Mouse (Mus musculus) hindbrain, postnatal 0 days (tissue): ENCODE results near the gene Cpsf4l. TPM values are rescaled to one million over a fixed set of nuclear protein-coding genes. Genes with fewer than 3 reads are reported as not detected.

ENCODE experiments used
- ATAC-seq: fragments of 200-750 bp; cut with Nextera tagmentation; 2 replicates; pipeline ENCODE4 v1.8.0; 2017; ENCODE audit warnings: mild to moderate bottlenecking, moderate TSS enrichment, moderate library complexity
- DNase-seq: peaks from one replicate; pipeline ENCODE4 v3.0.0-alpha.2; 2015; ENCODE audit warnings: low spot score
- H3K27ac ChIP-seq: fragments of 300-500 bp; sonication (generic); 2 replicates; pipeline ENCODE4 v1.5.1; 2014; ENCODE audit warnings: mild to moderate bottlenecking
- H3K27me3 ChIP-seq: fragments of 300-500 bp; sonication (generic); 2 replicates; pipeline ENCODE4 v1.6.1; 2014; ENCODE audit warnings: low read length, mixed read lengths; ENCODE audit not compliant: insufficient read depth
- H3K36me3 ChIP-seq: fragments of 300-500 bp; sonication (generic); 2 replicates; pipeline ENCODE4 v1.6.1; 2014; ENCODE audit warnings: low read length, mixed read lengths; ENCODE audit not compliant: insufficient read depth
- H3K4me1 ChIP-seq: fragments of 300-500 bp; sonication (generic); 2 replicates; pipeline ENCODE4 v1.6.1; 2014; ENCODE audit warnings: antibody characterized with exemption, low read length, mixed read lengths; ENCODE audit not compliant: insufficient read depth
- H3K4me2 ChIP-seq: fragments of 300-500 bp; sonication (generic); 2 replicates; pipeline ENCODE4 v1.6.1; 2014; ENCODE audit warnings: low read depth, mild to moderate bottlenecking, low read length, moderate library complexity, mixed read lengths
- H3K4me3 ChIP-seq: fragments of 300-500 bp; sonication (generic); 2 replicates; pipeline ENCODE4 v1.5.1; 2014; ENCODE audit warnings: low read length
- H3K9ac ChIP-seq: fragments of 300-500 bp; sonication (generic); replicated peaks from 2 replicates; pipeline ENCODE4 v1.6.1; 2014; ENCODE audit warnings: mild to moderate bottlenecking, low read length, moderate library complexity, mixed read lengths
- H3K9me3 ChIP-seq: fragments of 300-500 bp; sonication (generic); 2 replicates; pipeline ENCODE4 v1.6.1; 2016; ENCODE audit warnings: low read length, mixed read lengths
- CTCF ChIP-seq: IDR thresholded peaks from 2 replicates; pipeline ENCODE4 v1.5.1; 2016; ENCODE audit warnings: antibody characterized with exemption, control low read depth, low read depth
- WGBS: fragments of 180-500 bp; shearing (Covaris S2); extraction: QIAGEN DNeasy Blood & Tissue Kit; methylation state at CpG from one replicate; pipeline ENCODE4 v1.1.7; 2014; 5-methylcytosine and 5-hydroxymethylcytosine counted together
- polyA plus RNA-seq: library from polyadenylated mRNA; unstranded; fragments of >200 nt; fragmentation: Nextera tagmentation; extraction: Ambion mirVana; gene quantifications from 2 replicates; pipeline ENCODE4 v1.2.1, GENCODE M21; 2015
- total RNA-seq: library from RNA; depleted of rRNA; stranded (reverse); fragments of >200 nt; gene quantifications from 2 replicates; pipeline ENCODE4 v1.2.3, GENCODE M21; 2014

The Cpsf4l gene
- total and polyA plus RNA-seq, 2 experiments from 2014 or later = 0.19 TPM; not detected in 1

DNA sequence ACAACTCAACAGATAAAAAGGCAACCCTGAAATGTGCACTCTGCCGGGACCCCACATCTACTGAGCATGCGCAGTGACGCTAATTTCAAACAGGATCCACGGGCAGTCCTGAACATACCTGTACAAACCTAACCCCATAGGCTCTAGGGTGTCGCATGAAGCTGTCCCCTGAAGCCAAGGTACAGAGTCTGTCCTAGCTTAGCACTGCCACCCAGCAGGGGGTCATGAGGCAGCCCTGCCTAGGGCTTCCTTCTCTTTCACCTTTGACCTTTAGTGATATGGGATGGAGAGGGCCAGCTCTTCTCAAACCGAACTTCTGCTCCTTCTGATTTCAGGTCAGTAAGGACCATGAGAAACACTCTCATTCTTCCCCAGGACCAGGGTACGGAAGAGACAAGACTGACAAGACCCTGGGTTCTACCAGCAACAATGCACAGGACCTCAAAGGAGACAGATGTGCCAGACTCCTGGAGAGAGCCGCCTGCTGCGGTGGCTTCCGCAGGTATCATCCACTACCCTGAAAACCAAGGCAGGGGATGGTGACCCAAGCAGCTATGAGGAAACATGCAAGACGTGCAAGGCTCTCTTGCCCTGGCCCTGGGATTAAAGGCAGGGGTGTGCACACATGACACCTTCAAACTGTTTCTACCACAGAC lies 38.0 kb upstream of the Cpsf4l start:
- no peak for TF ChIP-seq CTCF
- no peak for DNase-seq
- Histone ChIP-seq H3K27me3 (no peaks in the 10 kb centered on the region), H3K4me3 (no peak overlapping the region), H3K4me1 (peaks cover 28% of the 10 kb centered on the region), H3K9me3 (no peaks in the 10 kb centered on the region), H3K27ac (0 out of 2 replicates have a peak overlapping the region, but pooled peaks have one; percentile 94), H3K36me3 (peaks cover 2% of the 10 kb centered on the region; the same call in 1 of the 2 replicates), H3K9ac (no peak overlapping the region), H3K4me2 (peak overlapping the region; percentile 89)
- WGBS = 82% methylated on average over 11 of the region's 11 CpGs
- ATAC-seq = no peak

DNA sequence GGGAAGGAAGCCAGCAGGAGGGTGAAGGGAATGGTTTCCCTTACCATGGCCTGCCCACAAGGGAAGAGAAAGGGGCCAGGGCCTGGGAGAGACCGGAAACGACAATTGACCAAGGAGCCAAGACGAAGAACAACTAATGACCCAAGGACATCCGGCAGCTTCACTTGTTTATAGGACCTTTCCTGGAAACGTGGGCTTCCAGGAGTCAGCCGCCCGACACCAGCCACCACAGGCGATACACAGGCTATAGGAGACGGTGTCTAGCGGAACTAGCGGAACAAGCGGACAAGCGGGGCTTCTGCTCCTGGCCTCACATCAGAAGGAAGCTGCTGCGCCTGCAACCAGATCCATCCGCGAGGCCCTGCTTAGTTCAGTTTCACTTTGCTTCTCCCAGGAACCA lies 37.2 kb upstream of the Cpsf4l start:
- Histone ChIP-seq H3K27me3 (no peaks in the 10 kb centered on the region), H3K4me3 (no peak overlapping the region), H3K9me3 (no peaks in the 10 kb centered on the region), H3K27ac (no peak overlapping the region), H3K4me1 (peaks cover 26% of the 10 kb centered on the region), H3K36me3 (peaks cover 6% of the 10 kb centered on the region; the same call in 1 of the 2 replicates), H3K4me2 (0 out of 2 replicates have a peak overlapping the region, but pooled peaks have one; percentile 5), H3K9ac (no peak overlapping the region)
- no peak for ATAC-seq
- 81% methylated on average over 16 of the region's 16 CpGs for whole genome bisulfite sequencing
- DNase-seq = peak; percentile 47
- no peak for TF ChIP-seq CTCF

DNA sequence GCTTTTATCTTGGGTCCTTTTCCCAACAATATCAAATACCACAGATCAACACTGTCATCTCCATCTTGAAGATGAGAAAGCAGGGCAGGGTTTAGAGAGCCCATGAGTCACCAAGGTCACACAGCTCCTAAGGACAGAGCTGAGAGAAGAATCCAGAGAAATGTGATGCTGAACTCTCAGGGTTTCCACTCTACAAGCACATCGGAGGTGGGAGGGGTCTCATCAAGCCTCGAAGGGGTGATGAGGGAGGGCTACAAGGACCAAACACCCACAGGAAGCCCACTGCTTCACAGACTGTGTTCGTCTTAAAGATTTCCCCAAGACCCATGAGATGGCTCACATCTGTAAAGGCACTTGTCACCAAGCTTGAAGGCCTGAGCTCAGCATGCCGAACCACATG lies 36.1 kb upstream of the Cpsf4l start:
- Histone ChIP-seq H3K27ac (no peak overlapping the region), H3K27me3 (no peaks in the 10 kb centered on the region), H3K36me3 (peaks cover 6% of the 10 kb centered on the region; the same call in 1 of the 2 replicates), H3K4me1 (peaks cover 23% of the 10 kb centered on the region), H3K4me3 (no peak overlapping the region), H3K9ac (no peak overlapping the region), H3K9me3 (no peaks in the 10 kb centered on the region), H3K4me2 (no peak overlapping the region)
- ATAC-seq = no peak
- no peak for TF ChIP-seq CTCF
- 73% methylated on average over 4 of the region's 4 CpGs for WGBS
- DNase-seq = no peak

DNA sequence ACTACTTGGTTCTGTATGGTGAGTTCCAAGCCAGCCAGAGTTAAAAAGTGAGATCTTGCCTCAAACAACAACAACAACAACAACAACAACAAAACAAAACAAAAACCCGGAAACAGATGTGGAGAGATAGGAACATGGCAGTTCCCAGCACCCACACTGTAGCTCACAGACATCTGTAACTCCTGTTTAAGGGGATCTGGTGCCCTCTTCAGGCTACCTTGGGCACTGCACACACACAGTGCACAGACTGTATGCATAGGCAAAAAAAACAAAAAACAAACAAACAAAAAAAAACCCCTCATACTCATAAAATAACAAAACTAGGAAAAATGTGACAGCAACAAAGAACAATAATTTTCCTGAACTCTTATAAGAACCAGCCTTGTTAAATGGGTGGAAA lies 33.2 kb upstream of the Cpsf4l start:
- Histone ChIP-seq H3K9me3 (no peaks in the 10 kb centered on the region), H3K4me1 (peaks cover 10% of the 10 kb centered on the region; the same call in 1 of the 2 replicates), H3K27ac (no peak overlapping the region), H3K27me3 (no peaks in the 10 kb centered on the region), H3K4me3 (no peak overlapping the region), H3K4me2 (no peak overlapping the region), H3K36me3 (peaks cover 6% of the 10 kb centered on the region; the same call in 1 of the 2 replicates), H3K9ac (no peak overlapping the region)
- DNase-seq = no peak
- peak; percentile 49 for TF ChIP-seq CTCF
- 93% methylated on average over 1 of the region's 1 CpGs for WGBS
- no peak for ATAC-seq

DNA sequence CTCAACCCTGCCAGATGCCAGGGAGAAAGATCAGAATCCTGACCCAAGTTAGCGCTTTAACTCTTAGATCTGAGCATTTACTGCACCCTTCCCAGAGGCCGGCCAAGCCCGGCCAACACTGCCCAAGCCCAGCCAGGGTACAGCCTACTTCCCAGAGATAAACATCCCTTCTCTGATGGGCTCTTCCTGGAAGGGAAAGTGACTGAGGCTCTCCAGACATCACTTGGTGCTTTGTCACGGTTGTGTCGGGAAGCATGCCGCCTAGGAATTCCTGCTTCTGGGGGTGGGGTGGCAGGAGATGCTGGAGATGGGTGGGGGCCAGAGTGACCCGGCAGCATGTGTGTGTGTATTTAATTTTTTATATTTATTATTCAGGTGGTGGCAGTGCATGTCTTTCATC lies 30.3 kb upstream of the Cpsf4l start:
- Histone ChIP-seq H3K4me3 (no peak overlapping the region), H3K4me2 (no peak overlapping the region), H3K9ac (no peak overlapping the region), H3K36me3 (peaks cover 6% of the 10 kb centered on the region; the same call in 1 of the 2 replicates), H3K9me3 (no peaks in the 10 kb centered on the region), H3K4me1 (peaks cover 10% of the 10 kb centered on the region; the same call in 1 of the 2 replicates), H3K27me3 (no peaks in the 10 kb centered on the region), H3K27ac (no peak overlapping the region)
- 84% methylated on average over 7 of the region's 7 CpGs for WGBS
- TF ChIP-seq CTCF = no peak
- no peak for ATAC-seq
- no peak for DNase-seq

DNA sequence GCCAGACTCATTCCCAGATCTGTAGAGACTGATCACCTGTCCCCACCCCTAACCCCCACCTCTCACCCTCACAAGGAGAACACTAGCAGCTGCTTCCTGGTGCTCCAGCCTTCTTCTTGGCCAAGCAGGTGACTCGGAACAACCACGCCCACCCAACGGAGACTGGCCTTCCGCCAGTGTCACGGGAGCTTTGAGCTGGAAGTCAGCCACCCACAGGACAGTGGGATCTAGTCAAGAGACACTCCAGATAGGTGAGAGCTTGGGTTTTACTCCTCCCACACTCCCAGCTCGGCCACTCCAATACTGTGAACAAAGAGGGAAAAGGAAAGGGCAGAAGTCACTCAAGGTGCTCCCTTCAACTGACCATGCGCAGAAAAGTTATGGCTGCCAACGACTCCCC lies 29.4 kb upstream of the Cpsf4l start:
- WGBS = 76% methylated on average over 8 of the region's 8 CpGs
- H3K9me3 ChIP-seq = no peaks in the 10 kb centered on the region
- H3K36me3 ChIP-seq = peaks cover 6% of the 10 kb centered on the region; the same call in 1 of the 2 replicates
- no peak overlapping the region for H3K9ac ChIP-seq
- H3K27me3 ChIP-seq = no peaks in the 10 kb centered on the region
- no peak for ATAC-seq
- no peak overlapping the region for H3K27ac ChIP-seq
- DNase-seq = no peak
- no peak overlapping the region for H3K4me2 ChIP-seq
- H3K4me3 ChIP-seq = no peak overlapping the region
- no peak for TF ChIP-seq CTCF
- H3K4me1 ChIP-seq = peaks cover 13% of the 10 kb centered on the region; the same call in 1 of the 2 replicates

DNA sequence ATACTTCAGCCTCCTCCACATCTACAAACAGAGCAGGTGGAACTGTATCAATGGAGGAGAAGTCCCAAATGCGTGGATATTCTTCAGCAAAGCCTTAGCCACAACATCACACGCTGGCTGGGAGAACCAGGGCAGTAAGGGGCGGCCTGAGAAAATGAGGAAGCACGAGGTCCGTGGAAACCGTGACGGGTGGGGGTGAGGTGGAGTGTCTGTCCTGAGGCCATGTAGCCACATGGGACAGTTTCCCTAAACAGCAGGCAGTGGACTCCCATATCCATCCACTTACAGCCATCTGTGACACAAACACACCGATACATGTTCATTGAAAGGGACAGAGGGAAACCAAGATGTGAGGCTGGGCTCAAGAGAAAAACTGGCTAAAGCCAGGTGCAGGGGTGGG lies 28.1 kb upstream of the Cpsf4l start:
- Histone ChIP-seq H3K9me3 (no peaks in the 10 kb centered on the region), H3K27ac (no peak overlapping the region), H3K4me3 (no peak overlapping the region), H3K9ac (no peak overlapping the region), H3K4me1 (peaks cover 13% of the 10 kb centered on the region; the same call in 1 of the 2 replicates), H3K27me3 (no peaks in the 10 kb centered on the region), H3K4me2 (no peak overlapping the region), H3K36me3 (peaks cover 5% of the 10 kb centered on the region; the same call in 1 of the 2 replicates)
- no peak for TF ChIP-seq CTCF
- no peak for ATAC-seq
- no peak for DNase-seq
- WGBS = 70% methylated on average over 8 of the region's 8 CpGs
